Mouse (Mus musculus) liver, adult 2 months (tissue): ENCODE measurements around the gene Atp11a.

Experiments used
- CTCF ChIP-seq: fragments of 200-500 bp; IDR thresholded peaks from 2 replicates; pipeline ENCODE4 v1.5.1; 2011; ENCODE audit warnings: low read depth, low read length, control low read depth
- POLR2A ChIP-seq: fragments of 200-500 bp; IDR thresholded peaks from 2 replicates; pipeline ENCODE4 v1.6.1; 2011; ENCODE audit warnings: low read length, control low read depth; ENCODE audit not compliant: insufficient read depth; ENCODE audit errors: extremely low read depth

DNA sequence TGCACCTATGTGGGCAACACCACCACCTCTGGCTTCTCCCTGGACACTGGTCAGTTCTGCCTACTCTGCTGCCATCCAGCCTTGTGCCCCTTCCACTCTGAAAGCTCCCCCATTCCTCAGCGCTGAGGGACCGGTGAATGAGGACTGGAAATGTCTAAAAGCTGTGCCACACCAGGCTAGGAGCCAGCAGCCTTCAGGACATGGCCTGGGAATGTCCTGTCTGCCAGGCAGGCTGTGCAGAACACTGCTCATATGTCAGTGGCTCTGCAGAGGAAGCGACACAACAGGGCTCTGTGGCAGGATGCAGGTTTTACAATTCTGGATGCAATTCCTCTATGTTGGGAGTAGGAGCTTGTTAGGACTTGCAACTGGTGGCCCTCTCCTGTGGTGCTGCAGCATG is 106.2 kb downstream of the Atp11a start:
- TF ChIP-seq POLR2A, result no peak
- TF ChIP-seq CTCF, result no peak
